Mouse (Mus musculus): ENCODE data around the gene Grid1.
A peak's percentile ranks its signal among the peaks of the same experiment; 100 is the strongest.

Gene Grid1

GRCm38 (mm10) chr14:34837145-34837544 is 17.2 kb downstream of the Grid1 start:
- no peak for DNase-seq (ENCODE audit: low spot score in 2 of 2)

- no peak for DNase-seq (ENCODE audit: low spot score in 2 of 2)
Measured at GRCm38 (mm10) chr14:34838999-34839398, 19.1 kb downstream of the Grid1 start.

- DNase-seq (ENCODE audit: low spot score in 2 of 2), result peak in 1 of 2 experiments; percentile 57
Measured at GRCm38 (mm10) chr14:34839898-34840297, 20.0 kb downstream of the Grid1 start.

- no peak for DNase-seq (ENCODE audit: low spot score in 2 of 2)
Measured at GRCm38 (mm10) chr14:34843579-34843978, 23.7 kb downstream of the Grid1 start.

- DNase-seq (ENCODE audit: low spot score in 2 of 2), result no peak
Measured at GRCm38 (mm10) chr14:34844166-34844565, 24.3 kb downstream of the Grid1 start.

DNA sequence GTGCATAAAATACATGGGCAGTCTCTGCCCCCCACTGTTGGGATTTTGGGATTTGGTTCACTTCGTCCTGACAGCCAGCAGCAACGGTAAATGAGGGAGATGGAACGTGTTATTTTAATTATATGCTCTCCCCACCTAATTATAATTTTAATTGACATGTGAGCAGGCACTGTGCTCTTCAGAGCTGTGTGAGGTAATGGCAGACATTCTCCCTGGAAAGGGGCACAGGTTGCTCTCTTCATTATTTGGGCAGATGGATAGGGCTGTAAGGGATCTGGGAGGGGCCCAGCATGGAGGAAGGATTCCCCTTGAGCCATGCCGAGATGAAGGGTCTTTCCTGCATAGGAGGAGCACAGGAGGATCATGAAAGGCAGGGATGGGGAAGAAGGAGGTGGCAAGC is 26.9 kb downstream of the Grid1 start:
- DNase-seq (ENCODE audit: low spot score in 2 of 2), result no peak

GRCm38 (mm10) chr14:34847625-34848024 is 27.7 kb downstream of the Grid1 start:
- no peak for DNase-seq (ENCODE audit: low spot score in 2 of 2)

DNA sequence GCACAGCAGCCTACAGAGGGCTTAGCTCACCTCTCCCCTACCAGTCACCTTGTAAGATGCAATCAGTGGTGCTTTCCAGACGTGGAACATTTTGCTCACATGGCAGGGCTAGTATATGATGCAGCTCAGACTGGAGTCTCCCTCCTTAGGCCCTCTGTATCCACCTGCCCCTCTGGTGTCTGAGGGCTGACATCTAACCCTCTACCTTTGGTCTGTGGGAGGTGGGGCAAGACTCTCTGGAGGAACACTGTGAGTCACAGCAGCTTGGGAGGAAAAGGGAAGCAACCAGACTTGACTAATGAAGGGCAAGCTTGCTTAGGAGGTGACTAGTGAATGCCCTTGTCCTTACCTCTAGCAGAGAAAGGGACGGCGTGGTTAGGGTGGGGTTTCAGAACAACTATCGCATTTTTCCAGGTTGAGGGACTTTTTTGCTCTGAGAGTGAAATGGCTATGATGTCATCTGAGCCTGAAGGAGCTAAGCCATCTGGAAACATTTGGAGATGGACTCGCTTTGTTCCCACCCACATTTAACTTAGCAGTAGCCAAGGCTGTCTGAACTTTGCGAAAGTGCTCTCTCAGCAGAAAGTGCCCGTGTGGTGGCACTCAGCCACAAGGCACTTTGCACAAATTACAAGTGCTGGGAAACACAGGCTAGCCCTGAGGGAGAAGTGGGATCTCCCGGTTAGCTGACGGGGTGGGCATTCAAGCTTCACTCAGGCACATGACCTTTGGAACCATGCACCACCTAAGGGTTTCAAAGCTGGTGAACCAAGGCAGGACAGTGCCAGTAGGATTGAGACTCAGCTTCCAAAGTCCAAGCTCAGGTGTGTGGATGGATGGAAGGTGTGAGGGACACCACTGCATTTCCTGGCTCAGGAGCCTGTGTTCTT is 41.2 kb downstream of the Grid1 start:
- no peak for DNase-seq (ENCODE audit: low spot score in 2 of 2)

DNA sequence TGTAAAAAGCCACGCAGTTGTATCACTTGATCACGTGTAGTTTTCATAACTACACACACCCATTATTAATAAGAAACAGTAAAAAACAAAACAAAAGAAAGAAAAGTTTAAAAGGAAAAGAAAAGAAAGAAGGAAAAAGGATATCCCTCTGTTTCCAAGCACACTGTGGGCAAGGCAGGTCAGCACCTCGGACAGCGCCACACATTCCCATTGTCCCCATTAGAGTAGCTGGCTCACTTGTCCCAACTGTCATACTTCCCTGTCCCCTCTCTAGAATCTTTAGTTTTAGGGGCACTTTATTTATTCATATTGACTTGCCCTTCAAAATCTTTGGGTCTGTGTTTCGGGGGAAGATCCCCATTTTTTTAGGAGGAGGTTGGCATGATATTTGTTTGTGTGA is 47.4 kb downstream of the Grid1 start:
- no peak for DNase-seq (ENCODE audit: low spot score in 2 of 2)

DNA sequence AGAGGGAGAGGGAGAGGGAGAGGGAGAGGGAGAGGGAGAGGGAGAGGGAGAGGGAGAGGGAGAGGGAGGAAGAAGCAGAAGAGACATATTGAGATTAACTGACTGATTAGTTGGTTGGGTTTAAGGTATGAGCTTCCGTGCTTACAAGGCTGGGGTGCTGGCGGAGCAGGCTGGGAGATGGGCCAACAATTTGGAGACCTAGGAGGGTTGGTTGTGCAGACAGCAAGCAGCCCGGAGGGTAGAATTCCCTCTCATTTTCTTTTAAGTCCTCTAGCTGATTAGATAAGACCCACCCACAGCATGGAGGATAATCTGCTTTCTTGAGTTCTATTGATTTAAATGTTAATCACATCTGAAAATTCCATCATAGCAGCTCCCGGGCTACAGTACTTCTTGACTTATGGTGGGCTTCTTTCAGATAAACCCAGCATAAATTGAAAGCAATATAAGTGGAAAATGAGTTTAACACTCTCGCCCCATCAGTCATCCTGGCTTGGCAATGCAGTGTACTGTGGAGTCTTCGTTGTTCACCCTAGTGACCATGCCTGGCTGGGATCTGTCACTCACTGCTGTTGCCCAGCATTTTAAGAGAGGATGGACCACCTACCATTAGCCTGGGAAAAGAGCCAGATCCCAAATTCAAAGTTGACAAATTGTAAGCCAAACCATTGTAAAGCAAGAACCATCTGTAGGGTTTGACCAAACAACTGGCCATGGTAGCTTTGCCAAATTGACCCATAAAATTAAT is 48.8 kb downstream of the Grid1 start:
- no peak for DNase-seq (ENCODE audit: low spot score in 2 of 2)

- DNase-seq (ENCODE audit: low spot score in 2 of 2), result no peak
Measured at GRCm38 (mm10) chr14:34879996-34880395, 60.1 kb downstream of the Grid1 start.

- DNase-seq (ENCODE audit: low spot score in 2 of 2), result peak; percentile 39 to 59
Measured at GRCm38 (mm10) chr14:34880431-34881421, 60.8 kb downstream of the Grid1 start.

- no peak for DNase-seq (ENCODE audit: low spot score in 2 of 2)
Measured at GRCm38 (mm10) chr14:34884194-34884593, 64.3 kb downstream of the Grid1 start.

DNA sequence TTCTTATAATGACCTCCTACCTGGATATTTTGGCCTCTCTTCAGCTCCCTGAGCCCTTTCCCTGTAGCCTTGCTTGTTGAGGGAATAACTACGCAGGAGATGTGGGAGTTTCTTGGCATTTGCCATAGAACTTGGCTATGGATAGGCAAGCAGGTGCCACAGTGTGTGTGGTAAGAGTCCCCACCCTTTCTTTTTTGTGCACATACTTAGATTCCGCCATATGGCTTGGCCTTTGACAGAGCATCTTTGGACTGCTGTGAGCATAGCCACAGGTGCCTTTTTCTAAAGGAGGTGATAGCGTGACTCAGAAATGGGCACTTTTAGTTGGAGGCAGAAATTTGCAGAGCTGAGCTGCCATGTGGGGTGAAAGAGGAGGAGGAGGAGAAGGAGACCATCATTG is 64.7 kb downstream of the Grid1 start:
- DNase-seq (ENCODE audit: low spot score in 2 of 2), result no peak

GRCm38 (mm10) chr14:34891769-34892532 is 72.0 kb downstream of the Grid1 start:
- peak; percentile 50 to 54 for DNase-seq (ENCODE audit: low spot score in 2 of 2)

- DNase-seq (ENCODE audit: low spot score in 2 of 2), result peak; percentile 84 to 85
Measured at GRCm38 (mm10) chr14:34896253-34896982, 76.5 kb downstream of the Grid1 start.

- no peak for DNase-seq (ENCODE audit: low spot score in 2 of 2)
Measured at GRCm38 (mm10) chr14:34903854-34904253, 83.9 kb downstream of the Grid1 start.

GRCm38 (mm10) chr14:34905697-34906096 is 85.8 kb downstream of the Grid1 start:
- no peak for DNase-seq (ENCODE audit: low spot score in 2 of 2)

DNA sequence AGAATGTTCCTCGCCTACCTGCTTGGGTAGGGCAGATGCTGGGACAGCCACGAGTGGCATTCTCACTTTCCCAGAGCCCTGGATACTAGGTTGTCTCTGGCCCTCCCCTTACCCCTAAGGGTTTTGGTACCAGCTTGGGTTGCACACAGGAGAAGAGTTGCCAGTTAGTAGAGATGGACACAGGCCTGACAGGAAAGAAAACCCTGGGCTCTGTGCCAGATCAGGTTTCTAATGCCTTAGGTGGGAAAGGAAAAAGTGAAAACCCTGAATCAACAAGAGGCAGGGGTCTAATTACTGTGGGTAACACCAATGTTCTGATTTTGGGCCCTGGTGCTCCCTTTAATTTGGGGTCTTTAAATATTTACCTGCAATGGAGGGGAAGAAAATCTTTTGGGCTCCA is 88.5 kb downstream of the Grid1 start:
- DNase-seq (ENCODE audit: low spot score in 2 of 2), result no peak

- DNase-seq (ENCODE audit: low spot score in 2 of 2), result peak; percentile 37 to 56
Measured at GRCm38 (mm10) chr14:34908804-34909203, 88.9 kb downstream of the Grid1 start.

All from right cerebral cortex, postnatal 10 days (tissue).